Mouse (Mus musculus): ENCODE measurements around the gene Ucn2.

DNA sequence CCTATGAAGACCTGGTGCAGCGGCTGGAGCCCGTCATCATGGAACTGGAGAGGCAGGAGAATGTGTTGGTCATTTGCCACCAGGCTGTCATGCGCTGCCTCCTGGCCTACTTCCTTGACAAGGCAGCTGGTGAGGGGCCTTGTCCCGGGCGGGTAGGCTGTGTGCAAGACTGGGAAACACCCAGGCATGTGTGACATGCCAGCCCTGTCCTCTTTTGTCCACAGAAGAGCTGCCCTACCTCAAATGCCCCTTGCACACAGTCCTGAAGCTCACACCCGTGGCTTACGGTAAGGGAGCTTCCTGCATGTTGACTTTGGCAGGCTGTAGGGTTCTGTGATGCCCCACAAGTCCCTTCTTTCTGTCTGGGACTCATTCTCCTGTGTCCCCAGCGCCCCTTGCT lies 41.7 kb downstream of the Ucn2 start:
- TF ChIP-seq CTCF (IDR thresholded peaks at IDR 0.05; ENCODE audit: low read depth, low read length) (no peak), POLR2A (IDR thresholded peaks at IDR 0.05; ENCODE audit: insufficient read depth, low read length) (no peak)

All from ES-Bruce4 (cell line).